Mouse (Mus musculus) gastrocnemius, postnatal 36 days (tissue): ENCODE measurements around the gene Obox7. TPM values are rescaled to one million over a fixed set of nuclear protein-coding genes. Genes with fewer than 3 reads are reported as not detected.
"Not testable (repeated sequence)": the region's sequence is repeated elsewhere in the genome, so short reads cannot be mapped to it uniquely, and the experiment has no call there.

Experiments used
- DNase-seq, 2 experiments: peaks; one replicate each; pipeline ENCODE4 v3.0.0; 2022
- intact Hi-C: fragments of 180-260 bp; cut with DNase I; formaldehyde crosslinking; loops from one replicate; pipeline ENCODE4 v1.15.1; 2025
- long read RNA-seq, 2 experiments: library from polyadenylated mRNA; stranded (forward); transcript quantifications; one replicate each; pipeline ENCODE4 v2.0.0; 2021
- total RNA-seq, 2 experiments: library from RNA; stranded (reverse); gene quantifications; 2 replicates each; pipeline ENCODE4 v1.2.3; 2021

The Obox7 gene
- not detected for total RNA-seq
- long read RNA-seq, experiment 1 = 0 reads
- long read RNA-seq, experiment 2 = 0 reads

- DNase-seq, intact Hi-C loops: not testable (repeated sequence)
Observed at GRCm38 (mm10) chr7:14659196-14659595, at the start of gene Obox7. Obox7 (plus strand) TSS chr7:14659496.

- DNase-seq, intact Hi-C loops: not testable (repeated sequence)
Observed at GRCm38 (mm10) chr7:14622556-14623542, 36.4 kb upstream of the Obox7 start.

Other genes with a start within 250 kb of the Obox7 start
- gene Sult2a8, start 212.7 kb upstream of the Obox7 start, total RNA-seq = not detected
- gene Sult2a7, start 165.3 kb upstream of the Obox7 start, total RNA-seq = not detected
- under 1 TPM in 1 of 2 experiments, not detected in 1; 0.10 TPM for gene Vmn1r90, start 96.0 kb upstream of the Obox7 start, total RNA-seq